Mouse (Mus musculus): ENCODE data around the gene Dpysl4. TPM values are rescaled to one million over a fixed set of nuclear protein-coding genes. Genes with fewer than 3 reads are reported as not detected.
A peak's percentile ranks its signal among the peaks of the same experiment; 100 is the strongest.

Gene Dpysl4
- total RNA-seq, 2 experiments from 2014 or later = 119 to 126 TPM

DNA sequence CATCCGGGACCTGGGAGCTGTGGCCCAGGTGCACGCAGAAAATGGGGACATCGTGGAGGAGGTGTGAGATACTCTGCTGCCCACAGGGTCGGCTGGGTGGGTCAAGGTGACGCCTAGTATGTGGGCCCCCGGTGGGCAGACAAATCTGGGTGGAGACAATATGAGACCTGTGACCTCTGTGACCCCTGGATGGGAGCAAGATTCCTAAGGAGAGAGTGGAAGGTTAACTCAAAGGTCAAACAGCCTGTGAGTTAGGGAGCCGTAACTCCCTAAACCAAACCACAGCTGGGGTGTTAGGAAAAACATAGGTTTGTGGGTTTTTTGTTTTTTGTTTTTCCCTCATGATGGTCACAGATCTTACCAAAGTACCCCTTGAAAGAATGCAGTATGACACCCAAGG, 8.0 kb downstream of the Dpysl4 start:
- intact Hi-C loops (cut with DNase I) = no loop called here
- no peak for DNase-seq (ENCODE audit: extremely low spot score in 1 of 2, low spot score in 2 of 2)

DNA sequence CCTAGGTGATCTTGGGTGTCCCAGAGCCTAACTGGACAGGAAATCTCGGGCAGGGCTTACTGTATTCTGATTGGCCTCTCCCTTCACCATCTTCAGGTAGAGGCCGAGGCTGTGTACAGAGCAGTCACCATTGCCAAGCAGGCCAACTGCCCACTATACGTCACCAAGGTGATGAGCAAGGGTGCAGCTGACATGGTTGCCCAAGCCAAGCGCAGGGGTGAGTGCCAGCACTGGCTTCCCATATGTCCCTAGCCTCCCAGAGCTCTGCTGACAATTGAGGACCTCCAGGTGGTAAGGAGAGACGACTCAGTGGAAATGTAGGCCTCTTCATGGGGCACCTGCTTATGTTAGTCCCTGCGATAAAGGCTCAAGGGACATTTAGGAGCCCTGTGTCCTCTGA, 9.0 kb downstream of the Dpysl4 start:
- intact Hi-C loops (cut with DNase I) = no loop called here
- DNase-seq (ENCODE audit: extremely low spot score in 1 of 2, low spot score in 2 of 2) = no peak

DNA sequence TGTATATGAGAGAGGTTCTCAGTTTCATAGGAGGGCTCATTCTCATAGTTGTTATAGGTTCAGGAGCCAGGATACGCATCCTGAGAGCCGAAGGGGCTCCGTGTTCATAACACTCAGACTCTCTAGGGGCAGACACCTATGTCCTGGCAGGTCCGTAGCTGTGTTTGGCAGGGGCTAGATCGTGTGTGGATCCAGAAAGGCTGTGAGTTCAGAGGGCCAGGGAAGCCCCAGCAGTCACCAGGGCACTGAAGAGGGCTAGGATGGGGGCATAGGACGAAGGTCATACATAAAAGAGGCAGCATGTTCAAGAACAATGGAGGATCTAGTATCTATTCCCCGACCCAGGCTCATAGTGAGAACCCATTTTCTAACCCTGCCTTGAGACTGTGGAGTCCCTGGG, 9.5 kb downstream of the Dpysl4 start:
- no peak for DNase-seq (ENCODE audit: extremely low spot score in 1 of 2, low spot score in 2 of 2)
- intact Hi-C loops (cut with DNase I) = no loop called here

DNA sequence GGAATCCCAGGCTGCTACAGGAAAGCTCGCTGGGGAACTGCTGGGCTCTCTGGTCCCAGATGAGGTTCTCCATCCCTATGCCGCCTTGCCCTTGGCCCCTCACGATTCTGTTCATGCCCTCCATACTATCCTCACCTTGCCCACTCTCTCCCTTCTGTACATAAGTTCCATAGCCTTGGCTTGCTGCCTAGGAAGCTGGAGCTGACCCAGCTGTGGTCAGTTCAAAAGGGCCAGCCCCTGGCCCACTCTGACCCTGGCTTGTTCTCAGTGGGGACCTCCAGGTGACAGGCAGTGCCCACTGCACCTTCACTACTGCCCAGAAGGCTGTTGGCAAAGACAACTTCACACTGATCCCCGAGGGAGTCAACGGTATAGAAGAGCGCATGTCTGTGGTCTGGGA, 10.6 kb downstream of the Dpysl4 start:
- no peak for DNase-seq (ENCODE audit: extremely low spot score in 1 of 2, low spot score in 2 of 2)
- intact Hi-C loops (cut with DNase I) = no loop called here

DNA sequence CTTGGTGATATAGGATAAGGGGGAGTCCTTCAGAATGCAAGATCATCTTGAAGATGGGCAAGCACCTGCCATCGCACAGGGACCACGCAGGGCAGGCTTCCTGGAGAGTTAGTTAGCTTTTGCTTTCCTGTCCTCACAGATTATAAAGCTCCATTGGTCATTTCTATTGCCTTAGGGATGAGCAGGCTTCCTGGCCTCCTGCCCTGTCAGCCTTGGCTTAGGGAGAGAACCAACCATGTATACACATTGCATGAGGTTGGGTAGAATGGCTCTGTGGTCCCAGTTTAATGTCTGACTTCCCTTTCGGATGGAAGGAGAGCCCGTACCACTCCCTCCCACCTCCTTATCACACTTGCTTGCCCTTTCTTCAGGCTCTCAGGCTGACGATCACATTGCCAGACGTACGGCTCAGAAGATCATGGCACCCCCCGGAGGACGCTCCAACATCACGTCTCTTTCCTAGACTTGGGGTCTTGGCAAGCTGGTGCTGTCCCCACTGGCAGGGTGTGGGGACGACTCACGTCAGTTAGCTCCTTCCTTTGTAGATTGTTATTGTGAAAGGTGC, 14.8 kb downstream of the Dpysl4 start:
- no peak for DNase-seq (ENCODE audit: extremely low spot score in 1 of 2, low spot score in 2 of 2)
- intact Hi-C loops (cut with DNase I) = no loop called here

DNA sequence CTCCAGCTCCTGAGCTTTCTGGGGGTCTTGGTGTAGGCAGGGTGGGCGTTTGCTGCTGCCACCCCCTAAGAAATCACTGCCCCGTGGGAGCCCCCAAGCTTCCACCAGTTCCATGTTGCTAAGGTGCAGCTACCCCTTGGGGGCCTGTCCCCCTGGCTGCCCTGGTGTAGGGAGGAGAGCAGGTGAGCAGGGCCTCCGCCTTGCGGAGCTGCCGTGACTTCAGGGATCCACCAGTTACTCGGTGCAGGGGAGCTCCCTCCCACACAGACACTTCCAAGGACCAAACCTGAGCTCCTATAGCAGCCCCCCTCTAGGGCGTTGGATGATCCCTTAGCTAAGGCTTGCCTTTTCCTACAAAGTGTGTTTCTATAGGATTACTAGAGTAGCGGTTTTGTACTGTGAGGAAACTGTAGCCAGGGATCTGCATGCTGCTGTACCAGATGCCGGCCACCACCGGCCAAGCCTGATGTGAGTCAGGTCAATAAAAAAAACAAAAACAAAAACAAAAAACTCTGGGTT, 15.5 kb downstream of the Dpysl4 start:
- intact Hi-C loops (cut with DNase I) = no loop called here
- peak in 1 of 2 experiments; percentile 35 for DNase-seq (ENCODE audit: extremely low spot score in 1 of 2, low spot score in 2 of 2)

DNA sequence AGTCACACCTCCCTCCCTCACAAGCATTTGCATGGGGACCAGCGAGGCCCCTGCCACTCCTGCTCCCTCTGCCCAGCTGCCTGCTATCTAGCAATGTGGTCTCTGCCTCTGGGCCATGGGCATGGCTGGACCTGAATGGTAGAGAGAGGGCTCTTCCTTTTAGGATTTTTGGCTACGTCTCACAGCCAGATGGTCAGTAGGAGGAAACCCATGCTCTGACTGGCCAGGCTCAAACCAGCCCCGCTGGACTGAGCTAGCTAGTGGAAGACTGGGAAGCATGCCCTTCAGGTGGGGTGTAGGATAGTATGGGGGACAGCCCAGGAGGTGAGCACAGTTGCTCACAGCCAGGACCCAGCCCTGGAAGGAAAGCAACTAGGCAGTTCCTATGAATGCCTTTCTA, 16.0 kb downstream of the Dpysl4 start:
- intact Hi-C loops (cut with DNase I) = no loop called here
- DNase-seq (ENCODE audit: extremely low spot score in 1 of 2, low spot score in 2 of 2) = peak in 1 of 2 experiments; percentile 26

DNA sequence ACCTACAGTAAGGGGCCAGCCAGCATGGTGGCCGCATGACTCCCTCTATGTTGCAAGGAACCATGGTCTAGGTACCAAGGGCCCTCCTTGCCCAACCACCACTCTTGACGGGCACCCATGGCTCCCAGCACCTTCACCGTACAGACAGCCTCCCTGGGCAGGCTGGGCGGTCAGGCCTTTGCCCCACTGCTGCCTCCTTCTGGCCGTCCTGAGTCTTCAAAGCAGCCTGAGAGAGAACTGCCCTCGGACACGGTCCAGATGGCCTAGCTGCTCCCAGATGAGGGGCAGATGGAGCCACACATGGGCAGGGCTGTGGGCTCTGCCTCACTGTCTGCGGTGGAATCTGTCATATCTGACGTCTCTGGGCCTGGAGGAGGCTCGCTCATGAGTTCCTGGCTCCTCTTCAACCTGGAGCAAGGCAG, 18.2 kb downstream of the Dpysl4 start:
- intact Hi-C loops (cut with DNase I) = no loop called here
- DNase-seq (ENCODE audit: extremely low spot score in 1 of 2, low spot score in 2 of 2) = no peak

DNA sequence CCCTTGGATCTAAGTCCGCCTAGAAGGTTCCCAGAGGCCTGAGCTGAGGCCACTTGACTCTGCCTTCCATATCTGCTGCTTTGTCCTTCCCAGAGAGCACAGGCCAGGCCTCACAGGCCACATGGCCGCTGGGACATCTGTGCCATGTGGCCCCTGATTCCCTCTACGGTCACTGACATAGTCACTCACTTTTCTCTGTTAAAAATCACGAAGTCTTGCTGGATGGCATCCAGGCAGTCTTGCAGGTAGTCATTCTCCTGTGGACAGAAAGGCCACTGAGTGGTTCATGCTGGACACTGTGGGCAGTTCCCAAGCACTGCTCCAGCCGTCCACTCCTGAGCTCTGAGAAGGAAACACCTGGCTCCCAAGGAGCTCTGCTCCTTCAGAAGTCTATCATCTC, 19.3 kb downstream of the Dpysl4 start:
- intact Hi-C loops (cut with DNase I) = no loop called here
- no peak for DNase-seq (ENCODE audit: extremely low spot score in 1 of 2, low spot score in 2 of 2)

DNA sequence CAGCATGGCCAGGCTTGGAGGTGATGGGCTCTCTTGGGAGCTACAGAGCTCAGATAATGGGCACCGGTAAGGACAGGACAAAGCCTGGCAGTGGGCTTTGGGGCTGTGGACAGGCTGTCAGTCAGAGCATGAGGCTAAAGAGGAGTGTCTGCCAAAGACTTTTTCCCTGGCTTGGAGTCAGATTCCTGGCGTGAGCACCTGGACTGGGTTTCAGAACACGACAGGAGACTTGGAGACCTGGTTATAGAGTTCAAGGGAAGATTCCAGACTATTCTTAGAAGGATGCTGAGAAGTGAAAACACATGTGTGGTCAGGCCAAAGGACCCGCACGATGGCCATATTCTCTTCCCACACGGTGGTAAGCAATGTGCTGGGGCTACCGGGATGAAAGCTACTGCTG, 19.9 kb downstream of the Dpysl4 start:
- intact Hi-C loops (cut with DNase I) = no loop called here
- DNase-seq (ENCODE audit: extremely low spot score in 1 of 2, low spot score in 2 of 2) = no peak

DNA sequence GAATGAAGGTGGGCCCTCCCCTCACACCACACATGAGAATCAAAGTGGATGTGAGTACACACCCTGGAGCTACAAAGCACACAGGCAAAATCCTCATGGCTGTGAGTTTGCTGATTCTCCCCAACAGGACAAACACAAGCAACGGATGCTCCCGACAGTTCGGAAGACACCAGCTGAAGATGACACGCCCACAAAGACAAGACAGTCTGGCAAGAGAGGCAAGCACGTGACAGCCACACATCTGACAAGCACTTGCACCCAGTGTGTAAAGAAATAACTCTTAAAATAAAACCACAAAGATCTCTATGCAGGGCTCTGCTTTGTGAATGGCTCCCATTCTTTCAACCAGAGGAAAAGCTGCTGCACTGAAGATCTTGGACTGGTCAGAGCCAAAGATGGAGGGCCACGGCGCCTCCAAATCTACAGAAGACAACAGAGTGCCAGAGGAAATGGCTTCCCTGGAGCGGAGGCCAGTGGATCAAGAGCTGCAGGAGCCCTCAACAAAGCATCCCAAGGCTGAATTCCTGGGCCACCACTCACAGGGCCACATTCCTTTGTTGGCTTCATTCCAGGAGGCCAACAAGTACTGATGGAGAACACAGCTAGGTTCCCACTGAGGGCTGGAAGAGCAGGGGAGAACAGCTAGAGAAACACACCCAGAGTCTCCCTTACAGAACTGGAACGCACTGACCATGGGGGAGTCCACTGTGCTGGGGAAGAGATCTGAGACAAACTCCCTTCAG, 22.3 kb downstream of the Dpysl4 start:
- no peak for DNase-seq (ENCODE audit: extremely low spot score in 1 of 2, low spot score in 2 of 2)
- intact Hi-C loops (cut with DNase I) = no loop called here

DNA sequence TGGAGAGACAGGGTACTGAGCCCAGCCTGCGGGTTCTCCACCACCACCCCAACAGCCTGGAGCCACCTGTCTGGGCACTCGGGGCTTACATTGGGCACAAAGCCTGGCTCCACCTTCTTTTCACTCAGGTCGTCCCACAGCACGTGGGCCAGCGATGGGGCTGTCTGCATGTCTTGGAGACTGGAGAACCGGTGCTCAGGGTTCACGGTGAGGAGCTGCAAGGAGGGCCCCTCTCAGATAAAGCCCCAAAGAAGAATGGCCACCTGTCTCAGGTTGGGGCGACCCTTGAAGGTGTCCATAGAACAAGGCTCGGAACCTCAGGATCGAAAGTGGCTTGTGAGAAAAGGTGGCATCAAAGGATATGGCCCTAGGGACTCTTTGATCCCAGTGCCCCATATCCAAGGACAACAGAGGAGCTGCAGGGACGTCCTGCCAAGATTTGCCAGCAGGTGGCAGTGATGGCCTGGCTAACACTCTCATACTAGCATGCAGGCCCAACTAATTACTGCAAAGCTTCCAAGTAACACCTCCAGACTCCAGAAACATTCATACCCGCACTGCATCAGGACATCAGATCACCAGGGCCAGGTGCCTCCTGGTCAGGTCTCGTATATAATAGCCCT, 33.5 kb downstream of the Dpysl4 start:
- DNase-seq (ENCODE audit: extremely low spot score in 1 of 2, low spot score in 2 of 2) = peak; percentile 80 to 84
- intact Hi-C loops (cut with DNase I) = no loop called here

DNA sequence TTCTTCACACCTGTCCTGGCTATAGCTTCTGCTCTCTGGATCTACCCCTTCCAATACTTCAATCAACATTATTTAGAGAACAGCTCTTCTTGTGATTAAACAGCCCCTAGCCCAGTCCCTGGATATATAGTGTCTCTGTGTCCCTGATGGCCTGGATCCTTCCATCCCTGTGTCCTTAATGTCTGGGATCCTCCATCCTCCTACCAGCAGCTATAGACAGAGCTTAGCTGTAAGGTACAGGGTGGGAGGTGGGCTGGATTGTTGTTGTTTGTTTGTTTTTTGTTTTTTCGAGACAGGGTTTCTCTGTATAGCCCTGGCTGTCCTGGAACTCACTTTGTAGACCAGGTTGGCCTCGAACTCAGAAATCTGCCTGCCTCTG, 34.0 kb downstream of the Dpysl4 start:
- DNase-seq (ENCODE audit: extremely low spot score in 1 of 2, low spot score in 2 of 2) = no peak
- intact Hi-C loops (cut with DNase I) = loop anchor here (5.0 kb wide), 2 partner anchors 78 to 178 kb away; no protein-coding TSS in a partner anchor

DNA sequence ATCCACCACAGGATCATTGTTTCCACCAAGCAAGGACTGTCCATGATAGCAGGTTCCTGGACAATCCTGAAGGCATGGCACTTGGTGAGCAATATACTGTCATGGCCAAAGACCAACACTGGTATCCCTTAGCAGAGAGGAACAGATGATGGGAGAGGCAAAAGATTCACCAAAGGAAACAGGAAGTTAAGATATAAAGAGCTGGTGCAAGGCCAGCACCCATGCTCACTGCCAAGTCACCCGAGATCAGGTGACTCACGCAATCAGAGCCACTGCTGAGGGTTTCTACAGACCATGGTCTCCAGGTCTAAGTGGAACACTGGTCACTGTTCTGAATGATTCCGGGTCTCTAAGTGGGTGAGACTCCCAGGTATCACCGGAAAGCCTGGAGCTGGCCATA, 40.1 kb downstream of the Dpysl4 start:
- intact Hi-C loops (cut with DNase I) = no loop called here

DNA sequence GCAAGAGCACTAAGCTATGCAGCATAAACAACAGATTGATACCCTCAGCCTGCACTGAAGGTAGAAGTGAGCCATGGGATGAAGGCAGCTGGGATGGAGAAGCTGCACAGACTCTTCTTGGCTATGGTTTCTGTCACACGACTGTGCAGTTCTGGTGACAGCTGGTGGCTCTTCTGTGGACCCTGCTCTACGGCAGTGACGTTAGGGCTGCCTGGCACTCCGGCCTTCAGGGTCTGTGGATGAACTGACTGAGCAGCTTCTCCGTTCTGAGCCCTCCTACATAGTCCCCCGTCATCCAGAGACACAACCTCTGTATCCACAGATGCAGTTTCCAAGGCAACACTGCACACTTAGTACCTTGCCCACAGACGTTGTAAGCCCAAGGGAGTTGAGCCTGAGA, 40.7 kb downstream of the Dpysl4 start:
- intact Hi-C loops (cut with DNase I) = no loop called here
- DNase-seq (ENCODE audit: extremely low spot score in 1 of 2, low spot score in 2 of 2) = peak in 1 of 2 experiments; percentile 25

More for the DNA sequence above, 40.1 kb downstream of the Dpysl4 start:
- DNase-seq (ENCODE audit: extremely low spot score in 1 of 2, low spot score in 2 of 2) = no peak

DNA sequence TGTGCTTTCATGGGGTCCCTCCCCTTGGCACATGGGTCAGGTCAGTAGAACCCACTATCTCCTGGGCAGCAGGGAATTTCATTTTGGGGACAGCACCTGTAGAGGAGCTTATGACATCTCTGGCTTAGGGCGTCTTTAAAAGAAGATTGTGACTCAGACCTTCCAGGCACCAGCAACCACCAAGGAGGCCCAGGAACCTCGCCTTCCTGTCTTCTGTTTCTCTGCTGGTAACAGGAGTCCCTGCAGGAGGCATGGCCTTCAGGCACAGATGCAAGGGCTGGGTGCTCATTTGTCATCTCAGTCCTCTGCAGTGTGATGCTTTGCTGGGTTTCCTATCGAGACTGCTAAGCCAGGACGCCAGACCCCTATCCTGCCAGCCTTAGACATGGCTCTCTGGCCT, 43.2 kb downstream of the Dpysl4 start:
- intact Hi-C loops (cut with DNase I) = no loop called here
- no peak for DNase-seq (ENCODE audit: extremely low spot score in 1 of 2, low spot score in 2 of 2)

DNA sequence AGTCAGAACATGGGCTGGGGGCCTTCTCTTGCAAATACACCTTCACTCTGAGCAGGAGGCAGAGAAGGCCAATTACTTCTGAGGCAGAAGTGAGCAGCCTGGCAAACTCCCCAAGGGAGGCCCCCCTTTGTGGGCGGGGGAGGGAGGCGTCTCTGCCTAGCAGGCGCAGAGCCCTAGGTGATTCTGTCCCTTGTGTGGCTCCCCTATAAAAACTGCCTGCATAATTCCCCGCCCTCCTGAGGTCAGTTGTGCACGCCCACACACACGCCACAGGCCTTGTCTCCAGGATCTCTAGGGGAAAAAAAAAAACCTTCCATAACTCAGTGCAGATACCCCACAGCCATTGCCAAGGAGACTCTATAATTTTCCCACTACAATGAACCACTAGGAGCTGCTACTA, 44.6 kb downstream of the Dpysl4 start:
- intact Hi-C loops (cut with DNase I) = no loop called here
- no peak for DNase-seq (ENCODE audit: extremely low spot score in 1 of 2, low spot score in 2 of 2)

DNA sequence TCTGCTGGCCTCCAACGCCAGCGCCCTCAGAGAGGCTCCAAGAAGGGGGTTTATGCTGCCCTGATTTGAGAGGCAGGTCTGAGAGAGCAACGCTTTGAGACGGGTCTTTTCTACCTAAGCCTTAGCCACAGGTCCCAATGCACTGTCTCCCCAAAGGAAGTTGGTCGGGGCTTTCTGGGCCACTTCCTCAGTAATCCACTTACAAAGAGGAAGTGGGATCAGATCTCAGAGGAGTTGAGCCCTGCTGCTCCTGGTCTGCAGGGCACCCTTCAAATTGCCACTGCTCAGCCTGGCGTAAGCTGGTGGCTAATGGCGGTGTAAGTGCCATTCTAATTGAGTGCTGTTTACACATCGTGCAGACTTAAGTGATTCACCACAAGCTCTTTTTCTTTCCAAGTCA, 45.7 kb downstream of the Dpysl4 start:
- no peak for DNase-seq (ENCODE audit: extremely low spot score in 1 of 2, low spot score in 2 of 2)
- intact Hi-C loops (cut with DNase I) = no loop called here

DNA sequence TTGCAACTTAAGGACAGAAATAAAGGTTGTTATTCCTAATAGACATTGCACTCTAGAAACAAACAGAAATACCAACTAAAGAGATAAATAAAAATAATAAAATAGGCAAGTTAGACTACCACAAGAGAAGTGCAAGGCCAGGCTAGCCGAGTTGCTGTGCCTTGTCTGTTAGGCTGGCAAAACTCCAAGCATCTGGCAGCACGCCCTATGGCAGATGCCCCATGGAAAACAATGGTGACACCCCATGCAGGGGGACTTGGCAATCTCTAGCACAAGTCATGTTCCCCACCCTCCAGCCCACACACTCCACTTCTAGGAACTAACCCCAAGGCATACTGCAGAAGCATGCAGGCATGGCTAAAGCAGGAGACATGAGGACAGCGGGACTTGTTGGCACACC, 47.6 kb downstream of the Dpysl4 start:
- DNase-seq (ENCODE audit: extremely low spot score in 1 of 2, low spot score in 2 of 2) = peak in 1 of 2 experiments; percentile 53
- intact Hi-C loops (cut with DNase I) = no loop called here

DNA sequence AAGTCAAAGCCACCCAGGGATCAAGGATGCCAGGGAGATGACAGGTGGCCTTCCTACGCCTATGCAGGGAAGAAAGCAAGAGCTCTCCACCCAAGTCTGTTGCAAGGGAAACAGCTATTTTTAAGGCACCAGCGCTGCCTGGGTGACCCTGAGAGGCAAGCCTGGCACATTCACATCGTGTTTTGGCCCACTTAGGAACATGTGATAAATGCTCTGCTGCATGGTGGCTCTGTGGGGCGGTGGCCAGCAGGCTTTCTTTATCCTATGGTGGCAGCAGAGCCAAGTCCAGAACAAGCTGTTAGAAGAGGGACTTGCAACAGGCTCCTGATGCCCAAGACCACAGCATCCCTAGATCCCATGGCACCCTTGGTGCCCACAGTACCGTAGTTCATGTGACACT, 49.4 kb downstream of the Dpysl4 start:
- no peak for DNase-seq (ENCODE audit: extremely low spot score in 1 of 2, low spot score in 2 of 2)
- intact Hi-C loops (cut with DNase I) = no loop called here

Data from left cerebral cortex, postnatal 10 days (tissue).